ENCODE assay signal across 8 mouse cellular contexts in the genomic region with DNA sequence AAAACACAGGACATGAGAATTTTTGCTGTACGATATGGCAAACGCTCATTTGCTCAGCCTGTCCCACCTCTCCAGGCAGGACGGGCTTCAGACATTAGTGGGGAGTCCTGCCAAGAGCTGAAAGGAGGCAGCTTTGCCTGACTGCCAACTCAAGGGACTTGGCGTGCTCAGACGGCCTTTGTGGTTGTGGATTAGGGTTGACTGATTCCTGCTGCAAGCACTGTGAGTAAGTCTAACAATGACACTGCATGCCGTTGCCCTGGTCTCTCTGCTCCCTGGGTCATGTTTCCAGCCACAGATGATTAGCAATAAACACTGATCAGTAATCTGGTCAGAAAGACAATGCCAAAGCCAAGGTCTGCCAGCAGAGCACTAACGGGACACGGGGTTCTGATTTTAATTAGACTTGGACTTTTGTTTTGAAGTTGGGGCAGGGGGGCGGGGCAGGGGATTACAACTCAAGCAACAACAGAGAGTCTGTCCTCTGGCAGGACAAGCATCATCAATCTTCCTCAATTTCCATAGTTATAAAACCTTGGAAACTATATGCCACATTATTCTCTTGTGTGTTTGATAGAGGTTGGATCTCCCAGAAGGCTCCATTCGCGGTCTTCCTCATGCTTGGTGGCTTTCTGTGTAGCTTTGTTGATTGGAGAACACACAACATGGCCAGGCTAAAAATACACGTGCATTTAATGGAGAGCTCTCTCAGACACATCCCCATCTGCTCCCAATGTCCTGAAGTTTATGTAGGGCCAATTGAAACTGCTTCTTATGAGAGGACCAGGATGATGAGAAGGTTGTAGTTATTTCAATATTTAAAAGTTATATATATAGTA.
DNase-seq lines count a peak whose midpoint lies in the region; ATAC-seq lines count a peak whose summit lies in the region.
"Had no signal": no experiment of that assay in that cellular context is flagged by ENCODE, and none has a peak within 500 bp of the region (broad histone marks: within the 10 kb centered on the region; RNA-seq: fewer than 3 reads in every experiment).

No protein-coding gene starts in this region.

- no peaks in the 10 kb centered on the region for H3K36me3 ChIP-seq in forebrain, embryonic 15.5 days
- H3K36me3 ChIP-seq in hindbrain, embryonic 13.5 days: no peaks in the 10 kb centered on the region

- no peaks in the 10 kb centered on the region for H3K9me3 ChIP-seq in forebrain, embryonic 15.5 days
- no peaks in the 10 kb centered on the region for H3K9me3 ChIP-seq in hindbrain, embryonic 13.5 days

- H3K27me3 ChIP-seq in forebrain, embryonic 15.5 days: no peaks in the 10 kb centered on the region
- no peaks in the 10 kb centered on the region for H3K27me3 ChIP-seq in hindbrain, embryonic 13.5 days

- intact Hi-C loops in left cerebral cortex, postnatal 4 days (cut with DNase I): no loop called here

- H3K4me1 ChIP-seq in forebrain, embryonic 15.5 days: peaks cover 3% of the 10 kb centered on the region; the same call in 1 of the 2 replicates
- H3K4me1 ChIP-seq in hindbrain, embryonic 13.5 days (replicated peaks): no peaks in the 10 kb centered on the region

- H3K4me3 ChIP-seq in forebrain, embryonic 15.5 days: no peak overlapping the region
- no peak overlapping the region for H3K4me3 ChIP-seq in hindbrain, embryonic 13.5 days

- no peak overlapping the region for H3K27ac ChIP-seq in forebrain, embryonic 15.5 days (replicated peaks)
- 0 out of 2 replicates have a peak overlapping the region, but pooled peaks have one; percentile 4 for H3K27ac ChIP-seq in hindbrain, embryonic 13.5 days
- H3K27ac ChIP-seq: macrophage had no signal

- peak; percentile 16 for DNase-seq in 3134 (ENCODE audit: extremely low read depth, insufficient read length, low spot score)
- DNase-seq in Muller cell, postnatal 12 days (ENCODE audit: inconsistent ontology term): peak; percentile 94
- DNase-seq in left cerebral cortex, postnatal 4 days: peak; percentile 41
- DNase-seq in right cerebral cortex, postnatal 10 days (ENCODE audit: low spot score in 2 of 2): peak; percentile 45 to 49
- no peak for DNase-seq in thymus, adult 18-20 months

- ATAC-seq in forebrain, embryonic 15.5 days (replicated peaks): peak; percentile 82
- ATAC-seq in hindbrain, embryonic 13.5 days (ENCODE audit: low FRiP score): peak; percentile 75

- H3K4me2 ChIP-seq in forebrain, embryonic 15.5 days (replicated peaks): no peak overlapping the region
- no peak overlapping the region for H3K4me2 ChIP-seq in hindbrain, embryonic 13.5 days

- 18% methylated on average over 12 of the region's 12 CpGs for WGBS in forebrain, embryonic 15.5 days
- WGBS in hindbrain, embryonic 13.5 days: 49% methylated on average over 12 of the region's 12 CpGs

- no peak overlapping the region for H3K9ac ChIP-seq in forebrain, embryonic 15.5 days (replicated peaks)
- H3K9ac ChIP-seq in hindbrain, embryonic 13.5 days: no peak overlapping the region

Comparison
In these comparisons a context has a peak if more than half of its experiments do, and no peak if none do; other contexts are left out.
1. DNase-seq: peak in 3134 (single experiment), Muller cell, postnatal 12 days (single experiment), left cerebral cortex, postnatal 4 days (single experiment) and right cerebral cortex, postnatal 10 days (2 of 2); none in thymus, adult 18-20 months (0 of 2).